Mouse (Mus musculus) forebrain, embryonic 13.5 days (tissue): ENCODE data around the gene Suclg1. TPM values are rescaled to one million over a fixed set of nuclear protein-coding genes. Genes with fewer than 3 reads are reported as not detected.

Experiments
- ATAC-seq: fragments of 200-750 bp; cut with Nextera tagmentation; 2 replicates; pipeline ENCODE4 v1.8.0; 2017
- H3K27ac ChIP-seq: fragments of 300-500 bp; sonication (generic); 2 replicates; pipeline ENCODE4 v1.5.1; 2015; ENCODE audit warnings: inconsistent platforms, mild to moderate bottlenecking, moderate library complexity
- H3K27me3 ChIP-seq: fragments of 300-500 bp; sonication (generic); 2 replicates; pipeline ENCODE4 v1.6.1; 2015; ENCODE audit warnings: mild to moderate bottlenecking, inconsistent platforms
- H3K36me3 ChIP-seq: fragments of 300-500 bp; sonication (generic); 2 replicates; pipeline ENCODE4 v1.6.1; 2015; ENCODE audit warnings: mild to moderate bottlenecking, inconsistent platforms; ENCODE audit not compliant: poor library complexity, severe bottlenecking
- H3K4me1 ChIP-seq: fragments of 300-500 bp; sonication (generic); 2 replicates; pipeline ENCODE4 v1.6.1; 2015; ENCODE audit warnings: inconsistent platforms
- H3K4me2 ChIP-seq: fragments of 300-500 bp; sonication (generic); 2 replicates; pipeline ENCODE4 v1.6.1; 2015; ENCODE audit warnings: inconsistent platforms, mild to moderate bottlenecking, moderate library complexity
- H3K4me3 ChIP-seq: fragments of 300-500 bp; sonication (generic); 2 replicates; pipeline ENCODE4 v1.5.1; 2015; ENCODE audit warnings: mild to moderate bottlenecking, inconsistent platforms
- H3K9ac ChIP-seq: fragments of 300-500 bp; sonication (generic); 2 replicates; pipeline ENCODE4 v1.6.1; 2015; ENCODE audit warnings: mild to moderate bottlenecking, inconsistent platforms
- H3K9me3 ChIP-seq: fragments of 300-500 bp; sonication (generic); replicated peaks from 2 replicates; pipeline ENCODE4 v1.6.1; 2016; ENCODE audit warnings: inconsistent platforms
- WGBS: fragments of 180-500 bp; shearing (Covaris S2); methylation state at CpG from one replicate; pipeline ENCODE4 v1.1.7; 2015; 5-methylcytosine and 5-hydroxymethylcytosine counted together
- polyA plus RNA-seq: library from polyadenylated mRNA; unstranded; fragments of >200 nt; fragmentation: Nextera tagmentation; extraction: Ambion mirVana; gene quantifications from 2 replicates; pipeline ENCODE4 v1.2.1, GENCODE M21; 2015

Suclg1 gene
- polyA plus RNA-seq, 1 experiment from 2014 or later: 146 TPM

GRCm38 (mm10) chr6:73227376-73228158 is 20.6 kb upstream of the Suclg1 start:
- no peak overlapping the region for H3K4me3 ChIP-seq
- H3K9me3 ChIP-seq: no peaks in the 10 kb centered on the region
- H3K27ac ChIP-seq: no peak overlapping the region
- 48% methylated on average over 10 of the region's 10 CpGs for WGBS
- ATAC-seq: 0 out of 2 replicates have a peak, but pooled peaks have one; percentile 37
- peaks cover 6% of the 10 kb centered on the region; the same call in 1 of the 2 replicates for H3K4me1 ChIP-seq
- H3K4me2 ChIP-seq: no peak overlapping the region
- H3K27me3 ChIP-seq: no peaks in the 10 kb centered on the region
- H3K36me3 ChIP-seq: no peaks in the 10 kb centered on the region
- H3K9ac ChIP-seq: no peak overlapping the region

GRCm38 (mm10) chr6:73228408-73228807 is 19.8 kb upstream of the Suclg1 start:
- ATAC-seq: no peak
- Histone ChIP-seq H3K4me1 (no peaks in the 10 kb centered on the region), H3K9me3 (no peaks in the 10 kb centered on the region), H3K36me3 (no peaks in the 10 kb centered on the region), H3K9ac (no peak overlapping the region), H3K4me3 (no peak overlapping the region), H3K4me2 (no peak overlapping the region), H3K27me3 (no peaks in the 10 kb centered on the region), H3K27ac (no peak overlapping the region)
- 74% methylated on average over 4 of the region's 4 CpGs for WGBS

GRCm38 (mm10) chr6:73228881-73229280 is 19.3 kb upstream of the Suclg1 start:
- H3K27ac ChIP-seq: no peak overlapping the region
- no peak for ATAC-seq
- no peaks in the 10 kb centered on the region for H3K27me3 ChIP-seq
- H3K36me3 ChIP-seq: no peaks in the 10 kb centered on the region
- no peak overlapping the region for H3K9ac ChIP-seq
- H3K4me1 ChIP-seq: no peaks in the 10 kb centered on the region
- no peak overlapping the region for H3K4me2 ChIP-seq
- no peak overlapping the region for H3K4me3 ChIP-seq
- WGBS: 67% methylated on average over 3 of the region's 3 CpGs
- H3K9me3 ChIP-seq: no peaks in the 10 kb centered on the region

GRCm38 (mm10) chr6:73232152-73232584 is 16.0 kb upstream of the Suclg1 start:
- H3K27me3 ChIP-seq: no peaks in the 10 kb centered on the region
- H3K9me3 ChIP-seq: no peaks in the 10 kb centered on the region
- H3K36me3 ChIP-seq: no peaks in the 10 kb centered on the region
- no peak overlapping the region for H3K27ac ChIP-seq
- no peak overlapping the region for H3K4me3 ChIP-seq
- WGBS: 86% methylated on average over 12 of the region's 12 CpGs
- no peak overlapping the region for H3K9ac ChIP-seq
- no peaks in the 10 kb centered on the region for H3K4me1 ChIP-seq
- no peak for ATAC-seq
- no peak overlapping the region for H3K4me2 ChIP-seq

GRCm38 (mm10) chr6:73233202-73233726 is 14.9 kb upstream of the Suclg1 start:
- no peak overlapping the region for H3K27ac ChIP-seq
- no peaks in the 10 kb centered on the region for H3K27me3 ChIP-seq
- 92% methylated on average over 6 of the region's 6 CpGs for WGBS
- ATAC-seq: no peak
- H3K36me3 ChIP-seq: no peaks in the 10 kb centered on the region
- H3K9me3 ChIP-seq: no peaks in the 10 kb centered on the region; the same call in 1 of the 2 replicates
- no peak overlapping the region for H3K4me2 ChIP-seq
- no peak overlapping the region for H3K9ac ChIP-seq
- no peaks in the 10 kb centered on the region for H3K4me1 ChIP-seq
- H3K4me3 ChIP-seq: no peak overlapping the region

GRCm38 (mm10) chr6:73234302-73234900 is 13.8 kb upstream of the Suclg1 start:
- no peaks in the 10 kb centered on the region; the same call in 1 of the 2 replicates for H3K9me3 ChIP-seq
- no peaks in the 10 kb centered on the region for H3K36me3 ChIP-seq
- H3K9ac ChIP-seq: no peak overlapping the region
- no peaks in the 10 kb centered on the region for H3K4me1 ChIP-seq
- no peak overlapping the region for H3K4me3 ChIP-seq
- no peak overlapping the region for H3K27ac ChIP-seq
- no peak for ATAC-seq
- H3K27me3 ChIP-seq: no peaks in the 10 kb centered on the region
- no peak overlapping the region for H3K4me2 ChIP-seq
- WGBS: 87% methylated on average over 6 of the region's 6 CpGs

GRCm38 (mm10) chr6:73235650-73236049 is 12.5 kb upstream of the Suclg1 start:
- 75% methylated on average over 3 of the region's 3 CpGs for WGBS

GRCm38 (mm10) chr6:73246821-73247220 is 1.4 kb upstream of the Suclg1 start:
- WGBS: 82% methylated on average over 2 of the region's 2 CpGs
- Histone ChIP-seq H3K27ac (no peak overlapping the region), H3K9me3 (no peaks in the 10 kb centered on the region), H3K4me3 (no peak overlapping the region), H3K4me1 (peaks cover 16% of the 10 kb centered on the region), H3K9ac (no peak overlapping the region), H3K36me3 (no peaks in the 10 kb centered on the region), H3K27me3 (no peaks in the 10 kb centered on the region), H3K4me2 (no peak overlapping the region)
- no peak for ATAC-seq

More at GRCm38 (mm10) chr6:73235650-73236049, 12.5 kb upstream of the Suclg1 start:
- Histone ChIP-seq H3K27me3 (no peaks in the 10 kb centered on the region), H3K9ac (no peak overlapping the region), H3K4me1 (no peaks in the 10 kb centered on the region), H3K4me3 (no peak overlapping the region), H3K27ac (no peak overlapping the region), H3K36me3 (no peaks in the 10 kb centered on the region), H3K4me2 (no peak overlapping the region), H3K9me3 (no peaks in the 10 kb centered on the region; the same call in 1 of the 2 replicates)
- no peak for ATAC-seq

GRCm38 (mm10) chr6:73247452-73247851 is 730 bp upstream of the Suclg1 start:
- no peaks in the 10 kb centered on the region for H3K9me3 ChIP-seq
- H3K4me2 ChIP-seq: peak overlapping the region; percentile 83
- peak overlapping the region; percentile 93; the same call in 1 of the 2 replicates for H3K4me3 ChIP-seq
- no peaks in the 10 kb centered on the region for H3K36me3 ChIP-seq
- WGBS: 38% methylated on average over 4 of the region's 4 CpGs
- H3K27me3 ChIP-seq: no peaks in the 10 kb centered on the region
- peaks cover 16% of the 10 kb centered on the region for H3K4me1 ChIP-seq
- no peak for ATAC-seq
- H3K27ac ChIP-seq: no peak overlapping the region
- no peak overlapping the region for H3K9ac ChIP-seq

- Histone ChIP-seq H3K27ac (no peak overlapping the region), H3K27me3 (no peaks in the 10 kb centered on the region), H3K4me3 (peak overlapping the region; percentile 93), H3K36me3 (no peaks in the 10 kb centered on the region), H3K4me1 (peaks cover 17% of the 10 kb centered on the region), H3K4me2 (peak overlapping the region; percentile 83), H3K9me3 (no peaks in the 10 kb centered on the region), H3K9ac (peak overlapping the region; percentile 96)
- no peak for ATAC-seq
- 8% methylated on average over 12 of the region's 12 CpGs for WGBS
Measured at GRCm38 (mm10) chr6:73249049-73249422, 854 bp downstream of the Suclg1 start.

- peaks cover 24% of the 10 kb centered on the region for H3K4me1 ChIP-seq
- H3K9ac ChIP-seq: no peak overlapping the region
- H3K9me3 ChIP-seq: no peaks in the 10 kb centered on the region
- no peak for ATAC-seq
- H3K4me2 ChIP-seq: peak overlapping the region; percentile 83
- no peaks in the 10 kb centered on the region for H3K27me3 ChIP-seq
- H3K36me3 ChIP-seq: no peaks in the 10 kb centered on the region
- no peak overlapping the region for H3K27ac ChIP-seq
- 83% methylated on average over 4 of the region's 4 CpGs for WGBS
- peak overlapping the region; percentile 93; the same call in 1 of the 2 replicates for H3K4me3 ChIP-seq
Measured at GRCm38 (mm10) chr6:73249851-73250250, 1.7 kb downstream of the Suclg1 start.

- H3K9ac ChIP-seq: no peak overlapping the region
- no peaks in the 10 kb centered on the region for H3K27me3 ChIP-seq
- 0 out of 2 replicates have a peak, but pooled peaks cover 1% of the 10 kb centered on the region for H3K36me3 ChIP-seq
- H3K4me3 ChIP-seq: no peak overlapping the region
- H3K4me1 ChIP-seq: peaks cover 25% of the 10 kb centered on the region
- no peak for ATAC-seq
- no peak overlapping the region for H3K4me2 ChIP-seq
- no peaks in the 10 kb centered on the region for H3K9me3 ChIP-seq
- no peak overlapping the region for H3K27ac ChIP-seq
- WGBS: 92% methylated on average over 11 of the region's 11 CpGs
Measured at GRCm38 (mm10) chr6:73251336-73251735, 3.2 kb downstream of the Suclg1 start.
